Mouse (Mus musculus) heart, embryonic 16.5 days (tissue): ENCODE measurements at regions not wholly inside any gene's neighbourhood (a gene's known extent, or its start where the extent isn't known, plus 50 kb on each side); places are given as distances from the start of the nearest gene placed in this dataset.
A peak's percentile ranks its signal among the peaks of the same experiment; 100 is the strongest.

Experiments used
- ATAC-seq: fragments of 200-750 bp; cut with Nextera tagmentation; replicated peaks from 2 replicates; pipeline ENCODE4 v1.8.0; 2017; ENCODE audit warnings: moderate number of reproducible peaks; ENCODE audit not compliant: insufficient read depth, low FRiP score; ENCODE audit errors: extremely low read depth
- H3K27ac ChIP-seq: fragments of 300-500 bp; sonication (generic); 2 replicates; pipeline ENCODE4 v1.5.1; 2014; ENCODE audit warnings: mild to moderate bottlenecking, low read length, control low read depth, moderate library complexity
- H3K27me3 ChIP-seq: fragments of 300-500 bp; sonication (generic); 2 replicates; pipeline ENCODE4 v1.6.1; 2014; ENCODE audit warnings: low read length, mixed read lengths; ENCODE audit not compliant: control insufficient read depth, insufficient read depth
- H3K36me3 ChIP-seq: fragments of 300-500 bp; sonication (generic); 2 replicates; pipeline ENCODE4 v1.6.1; 2014; ENCODE audit not compliant: control insufficient read depth, insufficient read depth
- H3K4me1 ChIP-seq: fragments of 300-500 bp; sonication (generic); 2 replicates; pipeline ENCODE4 v1.6.1; 2014; ENCODE audit warnings: low read length, mixed read lengths; ENCODE audit not compliant: control insufficient read depth, insufficient read depth
- H3K4me2 ChIP-seq: fragments of 300-500 bp; sonication (generic); 2 replicates; pipeline ENCODE4 v1.6.1; 2014; ENCODE audit warnings: low read depth, mild to moderate bottlenecking, control low read depth, low read length
- H3K4me3 ChIP-seq: fragments of 300-500 bp; sonication (generic); 2 replicates; pipeline ENCODE4 v1.5.1; 2014; ENCODE audit warnings: mild to moderate bottlenecking, control low read depth, low read length
- H3K9ac ChIP-seq: fragments of 300-500 bp; sonication (generic); 2 replicates; pipeline ENCODE4 v1.6.1; 2014; ENCODE audit warnings: low read length, control low read depth
- H3K9me3 ChIP-seq: fragments of 300-500 bp; sonication (generic); replicated peaks from 2 replicates; pipeline ENCODE4 v1.6.1; 2016; ENCODE audit warnings: low read length; ENCODE audit not compliant: control insufficient read depth
- WGBS: fragments of 180-500 bp; shearing (Covaris S2); extraction: QIAGEN DNeasy Blood & Tissue Kit; methylation state at CpG from one replicate; pipeline ENCODE4 v1.1.7; 2014; 5-methylcytosine and 5-hydroxymethylcytosine counted together

GRCm38 (mm10) chr4:71839803-71840773 lies 82.3 kb upstream of the Gm11232 start:
- 65% methylated on average over 5 of the region's 5 CpGs for WGBS
- H3K4me3 ChIP-seq, result no peak overlapping the region
- no peak for ATAC-seq
- no peaks in the 10 kb centered on the region for H3K9me3 ChIP-seq
- H3K36me3 ChIP-seq, result no peaks in the 10 kb centered on the region
- no peaks in the 10 kb centered on the region for H3K4me1 ChIP-seq
- H3K27ac ChIP-seq, result no peak overlapping the region
- no peaks in the 10 kb centered on the region for H3K27me3 ChIP-seq
- no peak overlapping the region for H3K4me2 ChIP-seq
- no peak overlapping the region for H3K9ac ChIP-seq

DNA sequence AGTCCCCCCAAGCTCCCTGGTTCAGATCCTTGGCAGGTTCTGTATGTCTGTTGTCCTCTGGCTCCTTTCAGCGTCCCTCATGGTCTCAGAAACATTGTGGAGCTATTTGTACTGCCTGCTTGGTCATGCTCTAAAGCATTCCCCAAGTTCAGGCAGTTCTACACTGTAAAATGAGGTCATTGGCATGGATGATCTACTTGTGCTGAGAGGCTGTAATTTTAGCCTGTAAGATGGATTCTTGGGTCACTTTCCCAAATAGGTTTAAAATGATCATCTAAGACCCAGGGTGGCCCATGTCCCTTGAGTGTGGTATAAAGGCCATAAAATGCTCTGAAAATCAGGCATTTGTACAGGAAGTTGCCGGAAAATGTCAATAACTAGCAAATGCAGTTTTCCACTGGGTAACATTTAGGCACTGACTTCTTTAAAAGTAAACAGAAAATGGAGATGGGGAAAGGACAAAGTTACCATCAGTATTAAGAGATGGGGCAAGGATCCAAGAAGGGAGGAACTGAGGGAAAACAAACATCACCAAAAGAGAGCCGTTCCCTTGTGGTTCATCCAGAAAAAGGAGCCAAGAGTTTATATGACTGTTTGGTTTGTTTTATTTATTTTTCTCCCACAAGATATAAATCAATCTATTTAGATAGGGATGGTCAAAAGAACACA lies 81.5 kb upstream of the Gm11232 start:
- H3K4me2 ChIP-seq, result no peak overlapping the region
- no peak overlapping the region for H3K27ac ChIP-seq
- no peak overlapping the region for H3K9ac ChIP-seq
- peak; percentile 76 for ATAC-seq
- no peaks in the 10 kb centered on the region for H3K36me3 ChIP-seq
- no peaks in the 10 kb centered on the region for H3K4me1 ChIP-seq
- H3K27me3 ChIP-seq, result no peaks in the 10 kb centered on the region
- H3K9me3 ChIP-seq, result no peaks in the 10 kb centered on the region
- WGBS, result 61% methylated on average over 3 of the region's 3 CpGs
- H3K4me3 ChIP-seq, result no peak overlapping the region

- no peak overlapping the region for H3K4me2 ChIP-seq
- no peaks in the 10 kb centered on the region for H3K4me1 ChIP-seq
- no peak for ATAC-seq
- H3K9me3 ChIP-seq, result no peaks in the 10 kb centered on the region
- H3K36me3 ChIP-seq, result no peaks in the 10 kb centered on the region
- no peaks in the 10 kb centered on the region for H3K27me3 ChIP-seq
- WGBS, result 73% methylated on average over 1 of the region's 1 CpGs
- no peak overlapping the region for H3K9ac ChIP-seq
- no peak overlapping the region for H3K4me3 ChIP-seq
- no peak overlapping the region for H3K27ac ChIP-seq
These were observed 78.0 kb upstream of the Gm11232 start for GRCm38 (mm10) chr4:71835737-71836136.

DNA sequence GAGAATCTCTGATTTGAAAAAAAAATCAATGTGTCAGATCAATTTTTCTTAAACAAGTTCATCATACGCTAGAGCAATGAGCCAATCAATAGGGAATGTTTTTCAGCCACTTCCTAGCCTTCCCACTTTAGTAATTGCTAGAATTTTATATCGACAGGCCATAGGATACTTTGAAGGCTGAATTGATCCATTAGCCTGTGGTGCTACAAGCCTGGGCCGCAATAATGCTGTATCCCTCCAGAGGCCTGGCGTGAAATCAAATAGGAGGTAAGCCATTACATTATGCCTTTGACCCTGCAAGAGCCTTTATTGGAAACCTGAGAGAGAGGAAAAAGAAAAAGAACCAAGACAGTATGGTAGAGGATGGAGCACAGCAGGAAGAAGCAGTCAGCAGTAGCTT lies 53.7 kb upstream of the Gm11232 start:
- Histone ChIP-seq H3K27ac (no peak overlapping the region), H3K4me3 (no peak overlapping the region), H3K27me3 (no peaks in the 10 kb centered on the region), H3K9me3 (no peaks in the 10 kb centered on the region), H3K4me1 (no peaks in the 10 kb centered on the region), H3K9ac (no peak overlapping the region), H3K4me2 (no peak overlapping the region), H3K36me3 (no peaks in the 10 kb centered on the region)
- WGBS, result 90% methylated on average over 4 of the region's 4 CpGs
- ATAC-seq, result no peak

GRCm38 (mm10) chr4:71808271-71808670 lies 50.5 kb upstream of the Gm11232 start:
- Histone ChIP-seq H3K27ac (no peak overlapping the region), H3K9me3 (no peaks in the 10 kb centered on the region), H3K9ac (no peak overlapping the region), H3K4me1 (no peaks in the 10 kb centered on the region), H3K36me3 (no peaks in the 10 kb centered on the region), H3K4me2 (no peak overlapping the region), H3K4me3 (no peak overlapping the region), H3K27me3 (no peaks in the 10 kb centered on the region)
- WGBS, result 45% methylated on average over 2 of the region's 2 CpGs
- ATAC-seq, result no peak
